Mouse (Mus musculus): ENCODE measurements at regions not wholly inside any gene's neighbourhood (a gene's known extent, or its start where the extent isn't known, plus 50 kb on each side); places are given as distances from the start of the nearest gene placed in this dataset.

- no peaks in the 10 kb centered on the region for H3K27me3 ChIP-seq (ENCODE audit: poor library complexity, severe bottlenecking)
- no peaks in the 10 kb centered on the region for H3K9me3 ChIP-seq
- WGBS: 97% methylated on average over 1 of the region's 1 CpGs
- DNase-seq (ENCODE audit: extremely low spot score, low spot score): no peak
- no peak overlapping the region for H3K27ac ChIP-seq
- no peaks in the 10 kb centered on the region for H3K36me3 ChIP-seq (replicated peaks)
- no peak overlapping the region for H3K4me3 ChIP-seq
- no peaks in the 10 kb centered on the region for H3K4me1 ChIP-seq
Observed at GRCm38 (mm10) chr12:46194173-46194572, 624.6 kb downstream of the Nova1 start.

Measured in forebrain, embryonic 10.5 days (tissue).